Mouse (Mus musculus) ES-CJ7 (cell line): Measurements from ENCODE around the gene Zp2.

ENCODE experiments used
- DNase-seq: peaks from one replicate; pipeline ENCODE4 v3.0.0; 2011; ENCODE audit warnings: low read depth, low spot score

Gene Zp2

DNA sequence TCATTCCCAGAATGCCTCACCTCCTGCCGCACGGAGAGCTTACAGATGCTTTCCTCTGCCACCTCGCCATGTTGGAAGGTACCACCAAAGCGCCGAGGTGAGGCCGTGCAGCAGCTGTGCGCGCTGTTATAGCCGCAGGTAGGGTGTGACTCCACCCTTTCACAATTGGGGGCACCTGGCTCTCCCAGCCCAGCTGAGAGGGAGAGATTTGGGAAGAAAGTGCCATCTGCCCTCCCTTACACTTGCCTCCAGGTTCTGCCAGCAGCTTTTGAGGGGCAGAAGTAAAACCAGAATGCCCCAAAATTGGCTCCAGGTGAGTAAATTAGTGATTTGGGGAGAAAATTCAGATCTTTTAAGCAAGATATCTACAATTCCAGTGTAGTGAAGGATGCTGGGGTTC, at the start of gene Zp2:
Gene Zp2, minus strand, starts transcription at position 101 of the 400 bp plus-strand sequence.
- DNase-seq = no peak

DNA sequence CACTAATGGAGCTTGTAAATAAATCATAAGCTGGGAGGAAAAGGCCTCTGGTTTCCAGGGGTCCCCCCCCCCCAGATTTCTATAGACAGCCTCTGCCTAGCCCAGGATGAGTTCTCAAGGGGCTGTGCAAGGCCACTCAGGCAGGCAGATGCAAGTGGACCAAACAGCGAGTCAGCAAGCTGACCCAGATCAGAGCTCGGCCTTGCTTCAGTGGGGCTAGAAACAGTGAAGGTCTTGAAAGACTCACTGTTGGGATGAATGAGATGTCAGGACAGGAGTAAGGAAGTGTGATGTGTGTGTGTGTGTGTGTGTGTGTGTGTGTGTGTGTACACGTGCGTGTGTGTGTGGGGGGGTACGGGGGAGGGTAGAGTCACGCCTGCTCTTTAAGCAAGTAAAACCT, 47.7 kb upstream of the Zp2 start:
- DNase-seq = no peak

GRCm38 (mm10) chr7:120192207-120192606, 47.1 kb upstream of the Zp2 start:
- no peak for DNase-seq

DNA sequence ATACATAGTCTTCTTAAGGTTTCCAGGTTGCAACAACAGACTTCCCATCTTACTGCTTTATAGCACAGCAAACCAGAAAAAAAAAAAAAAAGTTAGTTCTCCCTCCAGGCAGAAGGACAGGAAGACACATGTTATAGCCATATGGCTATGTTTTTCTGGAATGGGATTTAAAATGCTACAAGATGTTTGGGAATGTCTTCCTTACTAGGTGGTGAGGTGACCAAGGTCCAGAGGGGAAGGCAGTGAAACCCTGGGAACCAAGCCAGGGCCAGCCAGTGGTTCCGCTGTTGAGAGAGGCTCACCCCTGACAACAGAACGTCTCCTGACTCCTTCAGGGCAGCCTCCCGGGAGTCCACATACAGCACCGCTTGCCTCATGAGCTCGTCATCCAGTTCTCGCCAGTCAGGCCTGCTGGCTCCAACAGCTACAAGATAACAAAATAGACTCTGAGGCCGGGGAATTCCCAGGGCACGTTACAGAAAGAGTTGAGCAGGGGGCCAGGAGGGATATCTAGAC, 45.1 kb upstream of the Zp2 start:
- DNase-seq = no peak

GRCm38 (mm10) chr7:120189369-120190149, 44.5 kb upstream of the Zp2 start:
- no peak for DNase-seq

- no peak for DNase-seq
These were observed 43.9 kb upstream of the Zp2 start for GRCm38 (mm10) chr7:120188946-120189345.

- no peak for DNase-seq
These were observed 37.8 kb upstream of the Zp2 start for GRCm38 (mm10) chr7:120182891-120183290.

- DNase-seq = no peak
These were observed 36.5 kb upstream of the Zp2 start for GRCm38 (mm10) chr7:120181401-120182230.

DNA sequence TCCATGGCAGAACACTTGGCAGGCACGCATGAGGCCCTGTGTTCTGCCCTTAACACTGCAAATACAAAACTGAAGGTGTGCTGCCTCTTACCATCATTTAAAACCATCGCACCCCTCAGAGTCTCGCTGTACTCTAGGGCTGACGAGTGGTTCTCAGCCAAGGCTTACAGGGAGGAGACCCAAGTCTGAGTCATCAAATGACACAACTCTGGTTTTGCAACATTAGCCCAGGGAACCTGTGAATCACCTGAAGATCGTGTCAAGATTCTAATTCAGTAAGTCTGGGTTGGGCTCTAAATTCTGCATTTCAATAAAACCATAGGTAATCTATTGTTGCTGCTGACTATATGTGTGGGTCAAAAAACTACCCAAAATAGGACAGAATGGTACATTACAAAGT, 35.5 kb upstream of the Zp2 start:
- DNase-seq = no peak

DNA sequence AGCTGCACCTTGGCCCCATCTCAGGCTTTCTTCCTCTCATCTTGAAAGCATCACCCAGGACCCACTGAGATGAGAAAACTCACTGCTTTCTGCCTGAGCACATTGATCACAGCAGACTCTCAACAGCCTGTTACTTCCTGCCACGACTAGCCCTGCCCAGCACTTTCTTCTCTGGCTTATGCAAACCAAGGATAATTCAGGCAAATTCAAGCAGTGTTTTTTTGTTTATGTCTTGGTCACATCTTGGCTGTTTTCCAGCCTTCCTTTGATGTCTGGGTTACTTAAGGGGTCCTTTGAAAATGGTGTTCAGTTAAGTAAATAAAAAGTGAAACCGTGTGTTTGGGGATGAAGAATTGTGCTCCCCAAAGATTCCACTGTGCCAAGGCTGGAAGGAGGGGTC, 33.8 kb upstream of the Zp2 start:
- no peak for DNase-seq

DNA sequence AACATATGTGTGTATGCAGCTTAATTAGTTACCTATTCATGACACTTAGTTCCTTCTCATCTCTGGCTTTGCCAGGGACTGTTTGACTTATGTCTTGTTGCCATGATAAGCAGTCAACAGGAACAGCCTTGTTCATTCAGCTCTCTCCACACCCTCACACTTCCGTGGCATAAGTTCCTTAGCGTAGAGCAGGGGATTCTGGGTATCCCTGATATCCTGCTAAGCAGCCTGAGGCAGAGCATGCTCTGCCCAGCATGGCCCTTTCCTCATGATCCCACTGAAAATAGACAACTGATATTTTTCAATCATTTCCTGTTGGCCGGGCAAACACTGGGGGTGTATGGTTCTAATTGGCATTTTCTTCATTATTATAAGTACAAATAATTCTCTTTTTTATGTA, 32.5 kb upstream of the Zp2 start:
- no peak for DNase-seq

DNA sequence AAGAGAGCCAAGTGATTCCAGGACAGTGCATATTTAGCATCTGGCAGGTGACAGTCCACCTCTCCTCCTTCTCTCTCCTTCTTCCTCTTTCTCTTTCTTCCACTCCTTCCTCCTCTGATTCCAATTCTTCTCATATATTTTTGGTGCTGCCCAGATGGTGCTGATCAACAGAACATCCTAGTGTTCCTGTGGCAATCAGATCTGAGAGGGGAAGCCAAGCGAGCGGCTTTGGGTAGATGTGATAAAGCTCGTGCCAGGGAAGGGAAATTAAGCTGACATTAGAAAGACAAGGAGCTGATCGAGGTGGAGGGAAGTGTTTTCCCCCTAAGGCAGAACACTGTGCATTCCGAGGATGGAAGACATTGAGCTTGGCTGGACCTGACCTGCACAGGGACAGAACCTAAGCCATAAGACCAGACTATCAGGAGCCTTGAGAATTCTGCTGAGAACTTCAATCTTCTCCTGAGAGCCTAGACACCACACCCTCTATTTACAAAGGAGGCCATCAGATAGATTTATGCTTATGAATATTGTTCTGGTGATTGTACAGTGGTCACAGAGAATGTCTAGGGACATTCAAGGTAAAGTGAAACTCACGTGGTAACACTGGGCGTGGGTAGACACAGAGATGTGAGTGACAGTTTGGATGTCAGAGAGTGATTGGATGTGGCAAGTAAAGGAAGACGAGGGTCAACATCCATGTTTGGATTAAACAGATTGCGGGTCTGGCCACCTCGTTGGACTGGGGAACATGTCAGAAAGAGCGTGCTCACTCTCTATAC, 29.8 kb upstream of the Zp2 start:
- no peak for DNase-seq

GRCm38 (mm10) chr7:120173603-120174244, 28.6 kb upstream of the Zp2 start, which contains the start of gene Anks4b:
TSS of gene Anks4b (plus strand) at chr7:120173858.
- DNase-seq = no peak

GRCm38 (mm10) chr7:120172188-120172700, 27.2 kb upstream of the Zp2 start:
- DNase-seq = no peak

- DNase-seq = no peak
These were observed 18.6 kb upstream of the Zp2 start for GRCm38 (mm10) chr7:120163581-120164251.

DNA sequence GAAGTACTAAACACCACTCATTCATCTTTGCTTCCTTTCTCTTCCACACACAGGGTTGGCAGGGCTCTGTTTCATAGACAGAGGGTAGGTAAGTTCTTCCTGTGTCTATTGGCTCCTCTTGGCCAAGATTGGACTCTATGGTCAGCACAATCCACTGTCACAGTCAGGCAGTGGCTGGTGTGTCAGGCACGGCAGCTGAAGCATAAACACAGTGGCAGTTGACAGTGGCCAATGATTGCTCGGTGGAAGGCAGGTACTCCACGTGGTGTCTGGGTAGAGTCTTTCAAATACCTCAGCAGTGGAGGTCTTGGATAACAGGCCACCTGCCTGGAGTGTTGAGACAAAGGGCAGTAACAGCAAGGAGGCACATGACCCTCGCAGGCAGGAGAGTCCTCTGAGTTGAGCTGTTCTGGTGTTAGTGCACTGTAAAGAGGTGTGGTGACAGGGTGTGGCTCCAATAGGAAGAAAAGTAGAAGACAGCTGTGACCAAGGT, 13.1 kb upstream of the Zp2 start:
- DNase-seq = peak; percentile 89

DNA sequence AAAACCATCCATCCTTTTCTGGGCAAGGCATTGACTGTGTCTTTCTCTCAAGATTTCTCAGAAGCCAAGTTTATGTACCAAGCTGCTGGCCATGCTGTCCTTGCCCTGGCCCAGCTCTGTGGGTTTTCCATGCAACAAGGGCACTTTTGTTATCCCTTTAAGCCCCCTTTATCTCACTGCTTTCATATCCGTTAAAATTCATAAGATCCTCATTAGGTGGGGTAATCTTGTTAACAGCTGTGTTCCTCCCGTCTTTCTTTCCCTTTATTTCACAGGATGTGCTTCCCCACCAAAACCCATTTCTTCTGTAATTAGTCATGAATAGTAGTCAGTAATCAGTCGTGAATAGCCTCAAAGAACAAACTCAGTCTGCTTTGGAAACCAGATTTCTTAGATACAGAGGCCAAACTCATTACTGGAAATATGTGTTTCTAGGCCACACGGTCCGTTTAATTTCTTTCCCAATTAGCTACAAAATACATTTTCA, 12.5 kb upstream of the Zp2 start:
- no peak for DNase-seq

DNA sequence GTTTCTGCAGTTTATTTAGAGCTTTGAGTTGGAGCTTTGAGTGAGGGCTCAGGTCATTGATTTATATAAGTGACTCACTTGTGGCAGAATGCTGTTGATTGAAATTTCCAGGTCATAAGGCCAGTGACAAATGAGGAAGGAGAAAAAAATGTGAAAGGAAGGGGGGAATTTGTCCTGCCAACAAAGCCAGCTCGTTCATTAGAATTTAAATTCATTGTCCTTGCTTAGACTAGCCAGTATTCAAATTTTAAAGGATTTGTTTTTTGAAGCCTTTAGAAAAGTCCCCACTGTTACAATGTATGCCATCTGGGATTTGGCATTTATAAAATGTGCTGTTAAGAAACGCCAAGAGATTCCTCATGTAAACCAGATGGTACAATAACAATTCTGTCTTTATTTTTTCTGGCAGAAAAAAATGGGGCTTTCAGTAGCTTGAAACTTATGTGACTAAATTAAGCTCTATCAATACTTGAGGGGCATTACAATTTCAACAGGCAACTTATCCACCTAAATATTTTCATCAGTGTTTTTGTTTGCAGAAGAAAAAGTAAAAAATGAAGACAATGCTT, 11.8 kb upstream of the Zp2 start:
- no peak for DNase-seq

DNA sequence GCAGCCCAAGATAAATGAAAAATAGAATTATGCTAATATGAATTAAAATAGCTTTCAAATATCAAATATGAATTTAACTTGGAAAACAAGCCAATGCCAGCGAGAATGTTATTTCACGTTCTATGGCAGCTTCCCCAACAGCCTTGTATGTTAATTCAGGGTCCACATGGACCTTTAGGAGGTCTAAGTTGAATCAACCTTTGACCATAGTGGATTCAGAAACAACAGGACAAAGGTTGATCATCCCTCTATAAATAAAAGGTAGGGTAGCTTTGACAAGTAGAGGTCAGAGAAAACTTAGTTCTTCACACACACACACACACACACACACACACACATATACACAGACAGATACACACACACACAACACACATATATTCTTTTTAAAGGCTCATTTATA, 5.8 kb upstream of the Zp2 start:
- no peak for DNase-seq

DNA sequence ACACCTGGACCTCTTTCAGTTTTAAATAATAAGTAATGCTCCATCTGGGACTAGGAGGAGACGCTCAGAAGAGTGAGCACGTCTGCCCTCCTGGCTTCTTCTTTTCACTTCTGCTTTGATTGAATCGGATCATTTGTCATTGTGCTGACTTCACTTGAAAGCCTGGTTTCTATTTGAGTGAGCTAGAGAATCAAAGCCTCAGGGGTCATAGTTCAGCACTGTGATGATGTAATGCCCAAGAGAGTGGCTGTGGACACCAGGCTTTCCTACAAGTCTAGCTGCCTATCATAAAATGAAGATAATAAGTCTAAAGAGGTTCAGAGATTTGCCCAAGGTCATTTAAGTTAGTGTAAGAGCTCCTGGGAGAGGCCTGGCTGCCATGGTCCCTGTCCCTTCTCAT, 5.2 kb upstream of the Zp2 start:
- DNase-seq = no peak
